Mouse (Mus musculus) T-helper 2 cell (primary cell): ENCODE measurements around the gene Npc2.

ENCODE experiments used
- in situ Hi-C: fragments of 300-600 bp; cut with MboI, MseI; formaldehyde crosslinking; loops from one replicate; pipeline ENCODE4 v1.15.1; 2025; ENCODE audit warnings: high pct_unique_total_duplicates

Npc2 gene

GRCm38 (mm10) chr12:84733366-84733765, 39.6 kb downstream of the Npc2 start:
- in situ Hi-C loops: no loop called here

DNA sequence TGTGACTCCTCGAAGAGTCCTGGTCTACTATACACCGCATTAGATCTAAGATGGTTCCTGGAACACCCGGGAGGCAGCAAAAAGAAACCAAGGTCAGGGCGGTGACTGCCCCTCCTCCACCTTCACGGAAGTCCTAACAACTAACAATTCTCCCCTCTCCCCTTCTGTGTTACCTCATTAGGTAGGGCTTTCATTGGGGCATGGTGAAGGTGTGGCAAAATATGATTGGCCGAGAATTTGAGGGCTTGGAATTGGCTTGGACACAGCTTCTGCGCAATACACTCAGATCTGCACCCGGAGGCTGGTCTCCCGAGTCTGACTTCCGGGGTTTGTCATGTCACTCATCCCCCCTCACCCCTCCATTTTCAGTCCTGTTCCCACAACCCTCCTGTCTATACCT, 44.5 kb downstream of the Npc2 start:
- in situ Hi-C loops: no loop called here

- in situ Hi-C loops: no loop called here
These were observed 45.5 kb downstream of the Npc2 start for GRCm38 (mm10) chr12:84727434-84727833.

DNA sequence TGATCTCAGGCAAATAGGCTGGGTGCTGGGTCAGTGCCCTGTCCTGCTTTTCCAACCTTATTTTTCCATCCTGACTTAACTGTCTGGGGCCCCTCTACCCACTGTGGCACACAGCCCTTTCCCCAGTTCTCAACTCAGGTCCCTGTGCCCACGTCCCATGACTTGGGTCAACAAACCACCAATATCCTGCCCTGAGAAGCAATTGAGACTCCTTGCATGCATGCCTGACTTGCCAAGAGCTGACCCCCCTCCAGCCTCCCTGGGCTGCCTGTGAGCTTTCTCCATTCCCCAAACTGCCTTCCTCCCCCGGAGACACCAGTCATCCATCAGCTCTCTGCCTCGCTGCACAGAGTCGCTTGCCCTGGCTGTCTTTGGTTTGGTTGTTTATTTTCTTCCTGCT, 46.0 kb downstream of the Npc2 start:
- in situ Hi-C loops: no loop called here

DNA sequence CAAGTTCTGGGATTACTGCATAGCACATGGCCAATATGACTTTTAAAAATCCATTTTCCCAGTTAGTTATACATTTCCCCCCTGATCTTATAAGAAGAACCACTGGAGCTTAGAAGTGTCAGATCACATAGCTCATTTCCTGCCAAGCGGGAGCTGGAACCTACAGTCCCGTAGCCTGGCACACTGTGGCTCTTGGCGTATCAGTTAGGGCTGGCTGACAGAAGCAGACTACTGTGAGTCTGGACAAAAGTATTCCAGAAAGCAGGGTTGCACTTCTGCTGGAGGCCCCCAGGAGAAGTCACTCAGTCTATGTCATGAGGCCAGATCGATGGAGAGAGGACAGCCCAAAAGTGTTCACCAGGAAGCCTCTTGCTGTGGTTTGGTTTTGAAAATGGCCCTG, 46.6 kb downstream of the Npc2 start:
- in situ Hi-C loops: no loop called here

DNA sequence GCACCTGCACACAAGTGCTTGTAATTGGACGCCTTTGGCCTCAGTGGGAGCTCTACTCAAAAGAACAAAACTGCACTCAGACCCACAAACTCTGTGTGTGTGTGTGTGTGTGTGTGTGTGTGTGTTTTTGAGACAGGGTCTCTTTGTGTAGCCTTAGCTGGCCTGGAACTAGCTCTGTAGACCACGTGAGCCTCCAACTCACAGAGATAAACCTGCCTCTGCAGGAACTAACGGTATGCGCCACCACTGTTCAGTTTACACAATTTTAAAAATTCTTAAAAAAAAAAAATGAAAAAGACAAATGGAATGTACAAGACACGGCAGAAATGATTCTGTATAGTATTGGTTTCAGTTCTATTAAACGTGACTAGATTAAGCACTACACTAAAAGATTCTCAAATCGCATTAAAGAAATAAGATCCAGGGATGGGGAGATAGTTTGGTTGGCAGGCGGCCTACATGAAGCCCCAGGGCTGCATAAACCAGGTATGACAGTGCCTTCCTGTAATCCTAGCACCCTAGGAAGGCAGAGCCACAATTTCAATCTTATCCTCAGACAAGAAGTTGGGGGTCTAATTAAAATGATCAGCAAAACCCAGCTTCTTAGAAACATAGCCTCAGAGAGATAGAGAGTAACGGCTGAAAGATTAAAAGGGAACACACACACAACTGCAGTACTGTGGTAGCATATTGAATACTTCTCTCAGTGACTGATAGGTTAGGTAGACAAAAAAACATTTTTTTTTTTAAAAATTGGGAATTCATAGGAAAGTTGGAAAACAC, 54.3 kb downstream of the Npc2 start:
- in situ Hi-C loops: no loop called here

DNA sequence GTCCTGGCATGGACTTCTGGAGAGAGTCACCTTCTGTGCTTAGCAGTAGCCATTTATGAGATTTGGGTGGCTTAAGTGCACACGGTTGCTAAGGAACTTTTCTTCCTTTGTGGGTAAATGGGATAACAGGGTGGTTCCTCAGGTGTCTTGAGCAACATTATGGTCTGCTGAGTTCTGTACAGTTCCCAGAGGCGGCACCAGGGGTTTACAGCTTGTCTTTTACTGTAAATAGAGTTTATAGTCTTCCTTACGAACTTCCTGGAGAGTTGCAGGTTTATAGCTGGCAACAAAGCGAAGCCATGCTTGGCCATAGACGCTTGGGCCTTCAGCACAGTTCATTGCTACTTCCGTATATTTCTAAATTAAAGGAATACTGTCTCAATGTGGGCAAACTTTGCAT, 58.4 kb downstream of the Npc2 start:
- in situ Hi-C loops: no loop called here

DNA sequence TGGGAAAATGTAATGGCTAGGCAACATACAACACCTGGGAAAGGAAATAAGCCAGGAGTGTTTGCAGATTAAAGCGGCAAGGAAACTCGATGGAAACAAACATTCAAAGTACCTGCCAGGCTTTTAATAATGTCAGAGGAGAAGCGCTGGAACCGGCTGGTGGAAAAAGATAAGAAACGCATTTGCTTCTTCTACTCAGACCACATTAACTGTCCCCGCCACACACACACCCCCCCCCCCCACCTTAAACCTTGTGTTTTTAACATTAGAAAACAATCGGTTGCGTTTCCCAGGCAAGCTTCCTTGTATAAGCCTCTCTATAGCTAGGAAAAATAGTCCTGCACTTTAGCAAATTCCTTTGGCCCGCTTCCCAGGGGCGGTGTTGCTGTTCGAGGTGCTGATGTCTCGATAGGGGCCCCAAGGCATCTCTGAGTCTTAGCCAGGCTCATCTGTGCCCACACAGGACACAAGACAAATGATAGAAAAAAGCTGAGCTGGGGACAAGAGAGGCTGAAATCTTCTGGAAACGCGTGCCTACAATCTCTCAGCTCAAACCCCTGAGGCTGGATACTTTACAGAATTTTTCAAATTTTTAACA, 63.0 kb downstream of the Npc2 start:
- in situ Hi-C loops: no loop called here

- in situ Hi-C loops: no loop called here
These were observed 65.1 kb downstream of the Npc2 start for GRCm38 (mm10) chr12:84707804-84708203.

- in situ Hi-C loops: no loop called here
These were observed 66.1 kb downstream of the Npc2 start for GRCm38 (mm10) chr12:84706886-84707285.
